8 mouse cellular contexts compared by ENCODE assay signal in the genomic region with DNA sequence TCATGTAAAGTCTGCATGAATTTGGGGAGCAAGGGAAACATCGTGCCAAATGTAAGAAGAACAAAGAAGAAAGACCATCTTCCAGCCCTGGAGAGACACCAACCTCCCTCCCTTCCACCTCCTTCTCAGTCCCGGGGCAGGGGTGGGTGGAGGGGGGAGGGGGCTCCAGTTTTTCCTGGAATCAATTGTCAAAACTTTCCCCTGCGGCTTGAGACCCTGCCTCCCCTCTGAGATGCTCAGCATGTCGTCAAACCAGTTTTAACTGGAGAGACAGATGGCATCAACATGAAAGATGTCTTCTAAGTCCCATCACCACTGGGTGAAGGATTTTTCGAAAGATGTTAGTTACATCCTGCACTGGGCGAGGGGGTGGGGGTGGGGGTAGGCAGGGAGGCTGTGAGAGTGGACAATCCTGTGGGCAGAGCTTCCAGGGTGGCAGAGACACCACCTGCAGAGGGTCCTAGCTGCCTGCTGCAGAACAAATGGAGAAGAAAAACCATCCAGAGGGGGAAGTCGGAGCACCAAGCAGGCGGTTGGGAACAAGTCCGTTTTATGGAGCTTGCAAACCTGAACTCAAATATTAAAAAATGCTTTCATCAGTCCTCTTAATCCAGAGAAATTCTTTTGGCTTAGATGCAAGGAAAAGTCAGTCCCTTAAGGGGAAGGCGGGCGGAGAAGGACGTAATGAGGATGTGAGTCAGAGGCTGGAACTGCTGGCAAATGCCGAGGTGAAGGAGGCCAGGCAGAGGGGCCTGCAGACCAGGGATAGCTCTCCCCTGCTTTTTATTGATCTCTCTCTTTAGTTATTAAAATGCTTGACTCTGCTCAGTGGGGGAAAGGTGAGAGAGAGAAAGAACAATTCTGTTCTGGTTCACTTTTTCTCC.
DNase-seq lines count a peak whose midpoint lies in the region; ATAC-seq lines count a peak whose summit lies in the region.

No protein-coding gene starts in this region.

- peaks cover 12% of the 10 kb centered on the region for H3K4me1 ChIP-seq in kidney, embryonic 14.5 days (ENCODE audit: control insufficient read depth, insufficient read depth, low read length)
- peaks cover 19% of the 10 kb centered on the region for H3K4me1 ChIP-seq in kidney, embryonic 16.5 days (ENCODE audit: insufficient read depth, low read length)
- peaks cover 14% of the 10 kb centered on the region for H3K4me1 ChIP-seq in heart, embryonic 16.5 days (ENCODE audit: control insufficient read depth, insufficient read depth, low read length)
- H3K4me1 ChIP-seq in limb, embryonic 15.5 days: peaks cover 50% of the 10 kb centered on the region
- peaks cover 12% of the 10 kb centered on the region for H3K4me1 ChIP-seq in forebrain, embryonic 13.5 days

- H3K36me3 ChIP-seq in kidney, embryonic 14.5 days (ENCODE audit: control insufficient read depth, insufficient read depth, low read length): no peaks in the 10 kb centered on the region
- no peaks in the 10 kb centered on the region for H3K36me3 ChIP-seq in kidney, embryonic 16.5 days (ENCODE audit: insufficient read depth, low read length)
- H3K36me3 ChIP-seq in heart, embryonic 16.5 days (ENCODE audit: control insufficient read depth, insufficient read depth): no peaks in the 10 kb centered on the region
- H3K36me3 ChIP-seq in limb, embryonic 15.5 days: no peaks in the 10 kb centered on the region
- H3K36me3 ChIP-seq in forebrain, embryonic 13.5 days (ENCODE audit: poor library complexity, severe bottlenecking): no peaks in the 10 kb centered on the region

- peak; percentile 32; the same call in 1 of the 2 replicates for ATAC-seq in kidney, embryonic 14.5 days (ENCODE audit: low FRiP score, low TSS enrichment)
- ATAC-seq in kidney, embryonic 16.5 days (ENCODE audit: low FRiP score, low TSS enrichment): no peak
- peak; percentile 52; the same call in 1 of the 2 replicates for ATAC-seq in heart, embryonic 16.5 days (replicated peaks; ENCODE audit: extremely low read depth, insufficient read depth, low FRiP score)
- ATAC-seq in limb, embryonic 15.5 days (ENCODE audit: insufficient number of reproducible peaks, low FRiP score, low TSS enrichment, low read depth): peak; percentile 92
- no peak for ATAC-seq in forebrain, embryonic 13.5 days

- intact Hi-C loops in left cerebral cortex, postnatal 10 days (cut with DNase I): no loop called here

- H3K9ac ChIP-seq in kidney, embryonic 14.5 days (ENCODE audit: low read depth, low read length): no peak overlapping the region
- H3K9ac ChIP-seq in kidney, embryonic 16.5 days (replicated peaks; ENCODE audit: low read length): no peak overlapping the region
- peak overlapping the region; percentile 17; the same call in 1 of the 2 replicates for H3K9ac ChIP-seq in heart, embryonic 16.5 days (ENCODE audit: low read length)
- no peak overlapping the region for H3K9ac ChIP-seq in limb, embryonic 15.5 days
- no peak overlapping the region for H3K9ac ChIP-seq in forebrain, embryonic 13.5 days

- H3K4me3 ChIP-seq in kidney, embryonic 14.5 days (ENCODE audit: low read length): no peak overlapping the region
- no peak overlapping the region for H3K4me3 ChIP-seq in kidney, embryonic 16.5 days (ENCODE audit: low read length)
- H3K4me3 ChIP-seq in heart, embryonic 16.5 days (ENCODE audit: low read length): no peak overlapping the region
- H3K4me3 ChIP-seq in limb, embryonic 15.5 days: no peak overlapping the region
- no peak overlapping the region for H3K4me3 ChIP-seq in forebrain, embryonic 13.5 days

- H3K9me3 ChIP-seq in kidney, embryonic 14.5 days (ENCODE audit: control insufficient read depth, low read length): no peaks in the 10 kb centered on the region
- no peaks in the 10 kb centered on the region for H3K9me3 ChIP-seq in kidney, embryonic 16.5 days (ENCODE audit: low read length)
- no peaks in the 10 kb centered on the region for H3K9me3 ChIP-seq in heart, embryonic 16.5 days (replicated peaks; ENCODE audit: control insufficient read depth, low read length)
- no peaks in the 10 kb centered on the region for H3K9me3 ChIP-seq in limb, embryonic 15.5 days
- no peaks in the 10 kb centered on the region for H3K9me3 ChIP-seq in forebrain, embryonic 13.5 days (replicated peaks)

- peak overlapping the region; percentile 55; the same call in 1 of the 2 replicates for H3K27ac ChIP-seq in kidney, embryonic 14.5 days (ENCODE audit: low read depth, low read length)
- H3K27ac ChIP-seq in kidney, embryonic 16.5 days (ENCODE audit: low read length): no peak overlapping the region
- H3K27ac ChIP-seq in heart, embryonic 16.5 days (ENCODE audit: low read length): peak overlapping the region; percentile 65
- peak overlapping the region; percentile 90 for H3K27ac ChIP-seq in limb, embryonic 15.5 days
- H3K27ac ChIP-seq in forebrain, embryonic 13.5 days: no peak overlapping the region

- no peak overlapping the region for H3K4me2 ChIP-seq in kidney, embryonic 14.5 days (replicated peaks; ENCODE audit: low read depth, low read length)
- H3K4me2 ChIP-seq in kidney, embryonic 16.5 days (replicated peaks; ENCODE audit: low read depth, low read length): no peak overlapping the region
- no peak overlapping the region for H3K4me2 ChIP-seq in heart, embryonic 16.5 days (ENCODE audit: low read depth, low read length)
- H3K4me2 ChIP-seq in limb, embryonic 15.5 days: 0 out of 2 replicates have a peak overlapping the region, but pooled peaks have one; percentile 17
- H3K4me2 ChIP-seq in forebrain, embryonic 13.5 days: no peak overlapping the region

- peak; percentile 48 for DNase-seq in embryo, embryonic 10.5 days (ENCODE audit: low spot score)
- DNase-seq in left cerebral cortex, postnatal 10 days (ENCODE audit: extremely low spot score in 1 of 2, low spot score in 2 of 2): no peak
- DNase-seq in cerebellum, postnatal 25 days: no peak

- 23% methylated on average over 13 of the region's 13 CpGs for WGBS in kidney, embryonic 14.5 days
- 23% methylated on average over 13 of the region's 13 CpGs for WGBS in kidney, embryonic 16.5 days
- 29% methylated on average over 13 of the region's 13 CpGs for WGBS in heart, embryonic 16.5 days
- 4% methylated on average over 13 of the region's 13 CpGs for WGBS in limb, embryonic 15.5 days
- WGBS in forebrain, embryonic 13.5 days: 26% methylated on average over 13 of the region's 13 CpGs

- H3K27me3 ChIP-seq in kidney, embryonic 14.5 days (ENCODE audit: control insufficient read depth, insufficient read depth, low read length): no peaks in the 10 kb centered on the region
- no peaks in the 10 kb centered on the region for H3K27me3 ChIP-seq in kidney, embryonic 16.5 days (ENCODE audit: insufficient read depth, low read length)
- H3K27me3 ChIP-seq in heart, embryonic 16.5 days (ENCODE audit: control insufficient read depth, insufficient read depth, low read length): no peaks in the 10 kb centered on the region
- H3K27me3 ChIP-seq in limb, embryonic 15.5 days: no peaks in the 10 kb centered on the region
- H3K27me3 ChIP-seq in forebrain, embryonic 13.5 days: no peaks in the 10 kb centered on the region

Comparison
In these comparisons a context has a peak if more than half of its experiments do, and no peak if none do; other contexts are left out.
1. ATAC-seq: peak in kidney, embryonic 14.5 days (single experiment), heart, embryonic 16.5 days (single experiment) and limb, embryonic 15.5 days (single experiment); none in kidney, embryonic 16.5 days (single experiment) and forebrain, embryonic 13.5 days (single experiment).
2. H3K27ac ChIP-seq: peak in kidney, embryonic 14.5 days (single experiment), heart, embryonic 16.5 days (single experiment) and limb, embryonic 15.5 days (single experiment); none in kidney, embryonic 16.5 days (single experiment) and forebrain, embryonic 13.5 days (single experiment).